Mouse (Mus musculus) stomach, postnatal 0 days (tissue): ENCODE results near the gene Gm32802. TPM values are rescaled to one million over a fixed set of nuclear protein-coding genes. Genes with fewer than 3 reads are reported as not detected.
"Not testable (repeated sequence)": the region's sequence is repeated elsewhere in the genome, so short reads cannot be mapped to it uniquely, and the experiment has no call there.

Experiments used
- ATAC-seq: fragments of 200-750 bp; cut with Nextera tagmentation; 2 replicates; pipeline ENCODE4 v1.8.0; 2017; ENCODE audit not compliant: low FRiP score, low TSS enrichment
- DNase-seq: peaks from one replicate; pipeline ENCODE4 v3.0.0-alpha.2; 2016; ENCODE audit warnings: low spot score
- H3K27ac ChIP-seq: fragments of 300-500 bp; sonication (generic); replicated peaks from 2 replicates; pipeline ENCODE4 v1.5.1; 2014; ENCODE audit warnings: mild to moderate bottlenecking, control low read depth
- H3K27me3 ChIP-seq: fragments of 300-500 bp; sonication (generic); 2 replicates; pipeline ENCODE4 v1.6.1; 2014; ENCODE audit warnings: low read length; ENCODE audit not compliant: control insufficient read depth, insufficient read depth
- H3K36me3 ChIP-seq: fragments of 300-500 bp; sonication (generic); 2 replicates; pipeline ENCODE4 v1.6.1; 2014; ENCODE audit warnings: low read length, mixed read lengths; ENCODE audit not compliant: control insufficient read depth, insufficient read depth
- H3K4me1 ChIP-seq: fragments of 300-500 bp; sonication (generic); replicated peaks from 2 replicates; pipeline ENCODE4 v1.6.1; 2014; ENCODE audit warnings: antibody characterized with exemption; ENCODE audit not compliant: control insufficient read depth, insufficient read depth
- H3K4me2 ChIP-seq: fragments of 300-500 bp; sonication (generic); replicated peaks from 2 replicates; pipeline ENCODE4 v1.6.1; 2014; ENCODE audit warnings: low read depth, mild to moderate bottlenecking, control low read depth, moderate library complexity
- H3K4me3 ChIP-seq: fragments of 300-500 bp; sonication (generic); 2 replicates; pipeline ENCODE4 v1.5.1; 2014; ENCODE audit warnings: low read depth, low read length, control low read depth
- H3K9ac ChIP-seq: fragments of 300-500 bp; sonication (generic); 2 replicates; pipeline ENCODE4 v1.6.1; 2014; ENCODE audit warnings: mild to moderate bottlenecking, low read length, control low read depth, mixed read lengths
- H3K9me3 ChIP-seq: fragments of 300-500 bp; sonication (generic); 2 replicates; pipeline ENCODE4 v1.6.1; 2016; ENCODE audit warnings: low read length; ENCODE audit not compliant: control insufficient read depth
- WGBS: fragments of 180-500 bp; shearing (Covaris S2); extraction: QIAGEN DNeasy Blood & Tissue Kit; methylation state at CpG from one replicate; pipeline ENCODE4 v1.1.7; 2014; 5-methylcytosine and 5-hydroxymethylcytosine counted together
- polyA plus RNA-seq: library from polyadenylated mRNA; unstranded; fragments of >200 nt; fragmentation: Nextera tagmentation; extraction: Ambion mirVana; gene quantifications from 2 replicates; pipeline ENCODE4 v1.2.1, GENCODE M21; 2015

Gm32802 gene
- not detected in 2 replicates for polyA plus RNA-seq

- no CpG with 5 or more reads among the region's 13 CpGs for WGBS
- H3K4me1 ChIP-seq, H3K9me3 ChIP-seq, H3K27ac ChIP-seq, H3K36me3 ChIP-seq, H3K9ac ChIP-seq, H3K4me2 ChIP-seq, H3K4me3 ChIP-seq, ATAC-seq, H3K27me3 ChIP-seq, DNase-seq: not testable (repeated sequence)
Observed at GRCm38 (mm10) chr10:118258388-118258787, at the start of gene Gm32802. TSS of gene Gm32802 (plus strand) at chr10:118258688.

DNA sequence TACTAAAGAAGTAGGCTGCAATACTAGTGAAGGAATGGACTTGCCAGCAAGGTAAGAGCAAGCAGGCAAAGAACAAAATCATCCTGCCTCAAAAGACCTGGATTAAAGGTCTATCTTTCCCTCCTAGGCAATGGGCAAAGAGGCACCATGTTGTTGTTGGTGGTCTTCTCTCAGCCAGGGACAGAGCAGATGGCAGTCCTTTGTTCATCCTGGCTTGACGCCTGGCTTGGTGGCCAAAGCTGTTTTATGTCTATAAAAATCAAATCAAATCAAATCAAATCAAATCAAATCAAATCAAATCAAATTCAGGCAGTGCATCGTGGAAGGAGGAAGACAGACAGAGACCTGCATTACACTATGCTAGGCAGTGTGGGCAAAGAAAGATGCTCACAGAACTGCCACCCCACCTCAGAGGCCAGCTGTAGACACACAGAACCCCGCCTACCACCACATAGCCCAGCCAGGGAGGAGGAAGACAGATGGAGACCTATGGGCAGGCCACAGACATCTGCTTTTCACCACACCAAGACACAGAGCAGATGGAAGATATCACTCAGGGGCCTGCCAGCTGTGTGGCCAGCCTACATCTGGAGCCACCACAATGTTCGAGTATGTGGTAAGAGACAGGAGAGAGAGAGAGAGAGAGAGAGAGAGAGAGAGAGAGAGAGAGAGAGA lies 42.6 kb upstream of the Gm32802 start:
- H3K9me3 ChIP-seq, H3K4me3 ChIP-seq, H3K36me3 ChIP-seq, H3K4me2 ChIP-seq, DNase-seq, H3K9ac ChIP-seq, H3K27ac ChIP-seq, H3K27me3 ChIP-seq, ATAC-seq, H3K4me1 ChIP-seq: not testable (repeated sequence)
- 78% methylated on average over 2 of the region's 4 CpGs for WGBS

DNA sequence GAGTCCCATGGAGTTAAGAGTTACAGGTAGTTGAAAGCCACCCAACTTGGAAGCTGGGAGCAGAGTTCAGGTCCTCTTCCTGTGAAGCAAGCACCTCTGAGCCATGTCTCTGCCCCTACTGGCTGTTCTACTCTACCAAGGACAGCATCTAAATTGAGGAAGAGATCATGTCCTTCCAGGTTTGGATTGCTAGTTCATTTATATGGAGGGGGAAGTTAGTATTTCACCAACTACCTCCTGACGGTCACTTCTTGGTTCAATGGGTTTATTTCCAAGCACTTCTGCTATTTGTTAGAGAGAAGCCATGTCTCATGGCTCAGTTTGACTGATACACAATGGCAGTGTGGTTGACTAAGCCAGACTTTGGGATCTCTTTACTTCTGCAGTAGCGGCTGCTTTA lies 30.9 kb upstream of the Gm32802 start:
- no CpG with 5 or more reads among the region's 2 CpGs for WGBS
- H3K4me3 ChIP-seq, DNase-seq, H3K27ac ChIP-seq, H3K27me3 ChIP-seq, H3K36me3 ChIP-seq, H3K4me1 ChIP-seq, H3K9ac ChIP-seq, ATAC-seq, H3K4me2 ChIP-seq, H3K9me3 ChIP-seq: not testable (repeated sequence)

- not testable (repeated sequence) for H3K4me2 ChIP-seq, H3K27me3 ChIP-seq, H3K4me1 ChIP-seq, DNase-seq, H3K9me3 ChIP-seq, H3K27ac ChIP-seq, H3K9ac ChIP-seq, H3K36me3 ChIP-seq, H3K4me3 ChIP-seq, ATAC-seq
- WGBS: no CpG with 5 or more reads among the region's 5 CpGs
Observed at GRCm38 (mm10) chr10:118232607-118233006, 25.9 kb upstream of the Gm32802 start.

DNA sequence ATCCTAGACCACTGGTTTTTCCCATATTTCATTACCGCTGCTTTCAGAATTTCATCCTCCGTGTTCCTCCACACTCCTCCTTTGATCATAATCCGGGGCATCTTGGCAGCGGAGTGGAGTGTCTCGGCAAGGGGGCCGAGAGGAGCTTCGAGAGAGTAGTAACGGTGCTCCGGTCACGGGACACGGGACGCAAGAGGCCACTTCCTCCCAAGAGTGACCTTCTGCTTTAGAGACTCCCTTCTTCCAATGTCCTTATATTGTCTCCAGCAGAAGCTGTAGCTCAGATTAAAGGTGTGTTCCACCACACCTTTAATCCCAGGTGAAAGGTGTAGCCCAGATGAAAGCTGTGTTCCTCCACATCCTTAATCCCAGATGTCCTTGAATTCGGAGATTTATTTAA lies 17.8 kb upstream of the Gm32802 start, which contains the start of gene Gm32717:
Gm32717 (minus strand) TSS at position 101 of the 400 bp plus-strand sequence.
- ATAC-seq, H3K36me3 ChIP-seq, H3K9ac ChIP-seq, H3K4me1 ChIP-seq, H3K4me3 ChIP-seq, DNase-seq, H3K4me2 ChIP-seq, H3K27ac ChIP-seq, H3K9me3 ChIP-seq, H3K27me3 ChIP-seq: not testable (repeated sequence)
- no CpG with 5 or more reads among the region's 13 CpGs for WGBS

DNA sequence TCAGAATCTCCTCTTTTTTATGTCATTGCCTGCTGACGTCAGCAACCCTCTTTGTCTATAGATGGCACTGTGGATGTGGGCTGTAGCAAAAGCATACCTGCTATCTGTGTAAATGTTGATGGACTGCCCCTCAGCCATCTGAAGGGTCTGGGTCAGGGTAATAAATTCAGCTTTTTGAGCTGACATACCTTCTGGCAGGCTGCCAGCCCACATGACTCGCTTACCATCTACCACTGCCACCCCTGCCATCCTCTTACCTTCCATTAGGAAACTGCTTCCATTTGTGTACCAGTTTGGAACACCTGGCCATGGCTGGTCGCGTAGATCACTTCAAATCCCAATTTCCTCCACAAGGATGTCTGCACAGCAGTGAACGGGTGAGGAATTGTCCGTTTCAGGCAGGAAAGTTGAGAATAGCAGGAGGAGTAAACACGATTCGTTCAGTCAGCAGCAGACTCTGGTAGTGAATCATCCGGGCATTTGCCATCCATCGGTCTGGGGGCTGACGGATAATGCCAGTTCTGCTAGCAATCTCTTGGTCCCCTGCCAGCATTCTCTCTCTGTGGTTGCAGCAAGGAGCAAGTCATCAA lies 9.4 kb upstream of the Gm32802 start:
- not testable (repeated sequence) for H3K4me3 ChIP-seq, H3K9me3 ChIP-seq, H3K9ac ChIP-seq, ATAC-seq, H3K4me2 ChIP-seq, H3K27ac ChIP-seq, H3K27me3 ChIP-seq, H3K36me3 ChIP-seq, DNase-seq, H3K4me1 ChIP-seq
- 55% methylated on average over 11 of the region's 11 CpGs for WGBS
